Mouse (Mus musculus): ENCODE data around the gene Serpinb2. TPM values are rescaled to one million over a fixed set of nuclear protein-coding genes. Genes with fewer than 3 reads are reported as not detected.

Serpinb2 gene
- total RNA-seq, 4 experiments from 2014 or later, result 0.53 to 6.9 TPM; not detected in 2

- DNase-seq (ENCODE audit: low spot score), result no peak
Observed at GRCm38 (mm10) chr1:107581220-107581619, 70.0 kb downstream of the Serpinb2 start.

GRCm38 (mm10) chr1:107582900-107583299, 71.7 kb downstream of the Serpinb2 start:
- no peak for DNase-seq (ENCODE audit: low spot score)

- peak; percentile 24 for DNase-seq (ENCODE audit: low spot score)
Observed at GRCm38 (mm10) chr1:107583958-107584376, 72.7 kb downstream of the Serpinb2 start.

GRCm38 (mm10) chr1:107584932-107585331, 73.7 kb downstream of the Serpinb2 start:
- DNase-seq (ENCODE audit: low spot score), result no peak

Other genes with a start within 250 kb of the Serpinb2 start
- not detected for gene Serpinb3b, start 233.1 kb upstream of the Serpinb2 start, total RNA-seq (2022)
- gene Serpinb3c, start 233.1 kb upstream of the Serpinb2 start, total RNA-seq (2022), result not detected
- gene Serpinb11, start 150.2 kb upstream of the Serpinb2 start, total RNA-seq (2022), result not detected
- gene Serpinb7, start 111.8 kb upstream of the Serpinb2 start, total RNA-seq (2022), result not detected
- gene Serpinb8, start 78.6 kb downstream of the Serpinb2 start, total RNA-seq (2022), result 1 to 10 TPM; 1.8 to 4.0 (median 2.5) TPM